Mouse (Mus musculus) intestine, embryonic 14.5 days (tissue): ENCODE data around the gene Cluap1. TPM values are rescaled to one million over a fixed set of nuclear protein-coding genes. Genes with fewer than 3 reads are reported as not detected.
"Not testable (repeated sequence)": the region's sequence is repeated elsewhere in the genome, so short reads cannot be mapped to it uniquely, and the experiment has no call there.

Experiments
- ATAC-seq: fragments of 200-750 bp; cut with Nextera tagmentation; replicated peaks from 2 replicates; pipeline ENCODE4 v1.8.0; 2017; ENCODE audit warnings: low read depth, moderate number of reproducible peaks, moderate TSS enrichment, moderate library complexity; ENCODE audit not compliant: low FRiP score, low TSS enrichment
- DNase-seq: peaks from one replicate; pipeline ENCODE4 v3.0.0-alpha.2; 2018; ENCODE audit warnings: low spot score
- H3K27ac ChIP-seq: fragments of 300-500 bp; sonication (generic); 2 replicates; pipeline ENCODE4 v1.5.1; 2014; ENCODE audit warnings: low read depth, mild to moderate bottlenecking, control low read depth
- H3K27me3 ChIP-seq: fragments of 300-500 bp; sonication (generic); replicated peaks from 2 replicates; pipeline ENCODE4 v1.6.1; 2014; ENCODE audit warnings: low read length, control low read depth; ENCODE audit not compliant: control insufficient read depth, insufficient read depth
- H3K36me3 ChIP-seq: fragments of 300-500 bp; sonication (generic); 2 replicates; pipeline ENCODE4 v1.6.1; 2014; ENCODE audit warnings: low read length, control low read depth; ENCODE audit not compliant: control insufficient read depth, insufficient read depth
- H3K4me1 ChIP-seq: fragments of 300-500 bp; sonication (generic); replicated peaks from 2 replicates; pipeline ENCODE4 v1.6.1; 2014; ENCODE audit warnings: low read length, control low read depth, mixed read lengths; ENCODE audit not compliant: control insufficient read depth, insufficient read depth
- H3K4me2 ChIP-seq: fragments of 300-500 bp; sonication (generic); 2 replicates; pipeline ENCODE4 v1.6.1; 2014; ENCODE audit warnings: low read length
- H3K4me3 ChIP-seq: fragments of 300-500 bp; sonication (generic); 2 replicates; pipeline ENCODE4 v1.5.1; 2014; ENCODE audit warnings: low read depth, low read length, control low read depth, mixed read lengths
- H3K9ac ChIP-seq: fragments of 300-500 bp; sonication (generic); 2 replicates; pipeline ENCODE4 v1.6.1; 2014; ENCODE audit warnings: mild to moderate bottlenecking, low read length
- H3K9me3 ChIP-seq: fragments of 300-500 bp; sonication (generic); 2 replicates; pipeline ENCODE4 v1.6.1; 2016; ENCODE audit warnings: low read length, control low read depth; ENCODE audit not compliant: control insufficient read depth
- WGBS: fragments of 180-500 bp; shearing (Covaris S2); extraction: QIAGEN DNeasy Blood & Tissue Kit; methylation state at CpG from one replicate; pipeline ENCODE4 v1.1.7; 2014; 5-methylcytosine and 5-hydroxymethylcytosine counted together
- polyA plus RNA-seq: library from polyadenylated mRNA; unstranded; fragments of >200 nt; fragmentation: Nextera tagmentation; extraction: Ambion mirVana; gene quantifications from 2 replicates; pipeline ENCODE4 v1.2.1, GENCODE M21; 2014

The Cluap1 gene
- polyA plus RNA-seq, 1 experiment from 2014 or later, result 21.8 TPM

DNA sequence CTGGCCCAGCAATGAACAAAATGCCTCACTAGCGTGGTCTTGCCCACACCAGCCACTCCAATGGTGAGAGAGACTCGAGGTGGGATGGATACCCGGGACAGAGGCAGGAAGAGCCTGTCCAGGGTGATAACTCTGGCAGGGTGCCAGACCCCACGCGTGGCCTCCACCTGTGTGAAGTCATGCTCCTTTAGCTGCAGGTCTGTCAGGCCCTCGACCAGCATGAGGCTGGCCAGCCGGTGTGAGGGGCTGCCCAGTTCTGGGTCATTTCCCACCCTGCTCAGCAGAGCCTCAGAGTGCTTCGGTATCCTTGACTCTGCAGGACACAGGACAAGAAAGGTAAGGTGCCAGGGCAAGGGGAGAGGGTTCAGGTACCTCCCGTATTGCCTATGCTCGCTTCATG is 56.4 kb downstream of the Cluap1 start:
- ATAC-seq, result 0 out of 2 replicates have a peak, but pooled peaks have one; percentile 58
- WGBS, result 79% methylated on average over 10 of the region's 10 CpGs
- Histone ChIP-seq H3K9me3 (no peaks in the 10 kb centered on the region), H3K9ac (no peak overlapping the region), H3K36me3 (no peaks in the 10 kb centered on the region), H3K27ac (no peak overlapping the region), H3K4me1 (no peaks in the 10 kb centered on the region), H3K4me3 (no peak overlapping the region), H3K4me2 (no peak overlapping the region), H3K27me3 (no peaks in the 10 kb centered on the region)
- no peak for DNase-seq

DNA sequence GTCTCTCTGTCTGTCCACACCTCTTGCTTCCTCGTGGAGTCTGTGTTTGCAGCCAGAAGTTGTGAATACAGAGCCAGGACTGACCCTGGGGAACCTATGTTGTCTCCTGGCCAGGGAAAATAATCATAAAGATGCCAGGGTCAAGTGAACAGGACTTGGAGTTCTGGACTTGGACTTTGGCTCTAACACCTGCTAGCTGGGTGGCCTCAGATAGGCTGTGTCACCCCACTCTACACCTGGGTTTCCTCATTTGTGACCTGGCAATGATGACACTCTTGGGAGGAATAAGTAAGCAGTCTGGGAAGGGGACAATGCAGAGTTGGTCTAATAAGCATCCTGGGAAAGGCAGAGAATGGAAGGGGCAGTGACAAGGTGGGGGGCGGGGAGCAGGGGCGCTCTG is 56.9 kb downstream of the Cluap1 start:
- no peaks in the 10 kb centered on the region for H3K9me3 ChIP-seq
- WGBS, result 80% methylated on average over 3 of the region's 3 CpGs
- H3K4me3 ChIP-seq, result no peak overlapping the region
- H3K27me3 ChIP-seq, result no peaks in the 10 kb centered on the region
- no peak overlapping the region for H3K27ac ChIP-seq
- DNase-seq (no peak), ATAC-seq (no peak)
- no peaks in the 10 kb centered on the region for H3K36me3 ChIP-seq
- H3K4me2 ChIP-seq, result no peak overlapping the region
- no peaks in the 10 kb centered on the region for H3K4me1 ChIP-seq
- no peak overlapping the region for H3K9ac ChIP-seq

DNA sequence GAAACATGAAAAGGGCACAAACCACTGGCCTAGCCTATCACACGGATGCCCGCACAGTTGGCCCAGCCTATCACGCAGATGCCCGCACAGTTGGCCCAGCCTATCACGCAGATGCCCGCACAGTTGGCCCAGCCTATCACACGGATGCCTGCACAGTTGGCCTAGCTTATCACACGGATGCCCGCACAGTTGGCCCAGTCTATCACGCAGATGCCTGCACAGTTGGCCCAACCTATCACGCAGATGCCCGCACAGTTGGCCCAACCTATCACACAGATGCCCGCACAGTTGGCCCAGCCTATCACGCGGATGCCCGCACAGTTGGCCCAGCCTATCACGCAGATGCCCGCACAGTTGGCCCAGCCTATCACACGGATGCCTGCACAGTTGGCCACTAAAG is 65.9 kb downstream of the Cluap1 start:
- peaks cover 18% of the 10 kb centered on the region for H3K36me3 ChIP-seq
- not testable (repeated sequence) for H3K9me3 ChIP-seq, H3K9ac ChIP-seq, DNase-seq, H3K4me2 ChIP-seq, H3K4me1 ChIP-seq, ATAC-seq, H3K27ac ChIP-seq, H3K27me3 ChIP-seq, H3K4me3 ChIP-seq
- 92% methylated on average over 19 of the region's 19 CpGs for WGBS

DNA sequence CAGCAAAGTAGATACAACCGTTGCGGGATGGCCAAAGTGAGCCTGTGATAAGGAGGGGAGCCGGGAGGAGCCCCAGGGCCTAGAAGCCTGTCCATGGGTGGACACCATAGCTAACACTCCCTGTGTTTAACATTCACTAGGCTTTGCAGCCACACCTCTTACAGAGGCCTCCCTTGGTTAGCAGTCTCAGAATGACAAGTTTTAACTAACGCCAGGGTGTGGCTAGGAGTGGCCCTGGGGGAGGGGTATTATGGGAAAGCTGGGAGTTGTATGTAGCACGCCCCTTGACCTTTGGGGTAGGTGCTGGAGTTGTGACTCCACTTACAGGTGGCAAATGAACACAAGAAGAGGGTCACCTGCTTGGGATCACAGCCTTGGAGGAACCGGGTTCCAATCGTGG is 67.1 kb downstream of the Cluap1 start:
- H3K9me3 ChIP-seq, result no peaks in the 10 kb centered on the region
- H3K27me3 ChIP-seq, result no peaks in the 10 kb centered on the region
- no peak overlapping the region for H3K27ac ChIP-seq
- H3K4me3 ChIP-seq, result no peak overlapping the region
- WGBS, result 82% methylated on average over 7 of the region's 7 CpGs
- no peak overlapping the region for H3K9ac ChIP-seq
- no peaks in the 10 kb centered on the region for H3K4me1 ChIP-seq
- H3K36me3 ChIP-seq, result peaks cover 30% of the 10 kb centered on the region
- ATAC-seq (peak; percentile 43; the same call in 1 of the 2 replicates), DNase-seq (no peak)
- H3K4me2 ChIP-seq, result no peak overlapping the region

DNA sequence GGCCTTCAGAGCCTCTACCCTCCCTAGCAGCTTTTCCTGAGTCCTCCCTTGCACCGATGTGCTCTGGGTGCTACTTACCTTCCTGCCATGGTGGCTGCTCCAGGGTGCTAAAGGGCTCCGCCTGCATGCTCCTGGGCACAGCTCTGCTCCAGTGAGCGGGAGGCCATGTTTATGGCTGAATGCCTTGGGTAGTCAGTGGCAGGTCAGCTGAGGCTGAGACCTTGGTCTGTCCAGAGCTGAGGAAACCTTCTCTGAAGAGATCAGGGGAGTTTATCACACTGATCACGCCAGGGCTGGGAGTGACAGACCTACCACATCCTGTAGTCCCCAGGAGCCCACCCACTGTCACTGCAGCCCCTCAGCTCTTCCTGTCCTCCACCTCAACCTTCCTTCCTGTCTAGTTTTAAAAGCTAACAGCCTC is 67.7 kb downstream of the Cluap1 start, which contains the start of gene Nlrc3:
Gene Nlrc3 (minus strand): TSS at position 382 of the 421 bp plus-strand sequence.
- DNase-seq (no peak), ATAC-seq (no peak; the same call in 1 of the 2 replicates)
- no peaks in the 10 kb centered on the region for H3K27me3 ChIP-seq
- no peak within 1 kb of the TSS for H3K9ac ChIP-seq
- no peak within 1 kb of the TSS for H3K27ac ChIP-seq
- WGBS, result 63% methylated on average over 4 of the region's 4 CpGs
- H3K36me3 ChIP-seq, result peaks cover 36% of the 10 kb centered on the region
- no peak within 1 kb of the TSS for H3K4me3 ChIP-seq
- H3K9me3 ChIP-seq, result no peaks in the 10 kb centered on the region
- no peaks in the 10 kb centered on the region for H3K4me1 ChIP-seq
- H3K4me2 ChIP-seq, result no peak within 1 kb of the TSS

DNA sequence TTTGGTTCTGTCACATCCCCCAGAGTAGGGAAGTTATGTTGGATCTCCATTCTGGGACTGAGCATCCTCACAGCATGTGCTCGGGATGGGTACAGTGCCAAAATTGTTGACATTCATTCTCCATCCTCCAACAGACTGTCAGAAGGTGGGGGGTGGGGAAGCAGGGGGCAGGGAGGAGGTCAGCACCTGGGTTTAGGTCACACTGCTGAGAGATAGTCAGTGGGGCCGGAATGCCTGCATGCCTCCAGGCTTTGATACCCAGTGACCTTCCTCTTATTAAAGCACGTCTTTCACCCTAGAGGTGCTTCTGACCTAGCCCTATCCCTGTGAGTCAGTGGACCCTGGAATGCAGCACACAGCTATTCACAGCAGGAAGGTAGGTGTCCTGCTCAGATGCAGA is 68.1 kb downstream of the Cluap1 start:
- DNase-seq, result no peak
- H3K36me3 ChIP-seq, result peaks cover 41% of the 10 kb centered on the region
- no peak overlapping the region for H3K9ac ChIP-seq
- H3K9me3 ChIP-seq, result no peaks in the 10 kb centered on the region
- no peak for ATAC-seq
- no peak overlapping the region for H3K4me3 ChIP-seq
- H3K4me2 ChIP-seq, result no peak overlapping the region
- 44% methylated on average over 3 of the region's 3 CpGs for WGBS
- H3K27ac ChIP-seq, result no peak overlapping the region
- no peaks in the 10 kb centered on the region for H3K4me1 ChIP-seq
- H3K27me3 ChIP-seq, result no peaks in the 10 kb centered on the region

DNA sequence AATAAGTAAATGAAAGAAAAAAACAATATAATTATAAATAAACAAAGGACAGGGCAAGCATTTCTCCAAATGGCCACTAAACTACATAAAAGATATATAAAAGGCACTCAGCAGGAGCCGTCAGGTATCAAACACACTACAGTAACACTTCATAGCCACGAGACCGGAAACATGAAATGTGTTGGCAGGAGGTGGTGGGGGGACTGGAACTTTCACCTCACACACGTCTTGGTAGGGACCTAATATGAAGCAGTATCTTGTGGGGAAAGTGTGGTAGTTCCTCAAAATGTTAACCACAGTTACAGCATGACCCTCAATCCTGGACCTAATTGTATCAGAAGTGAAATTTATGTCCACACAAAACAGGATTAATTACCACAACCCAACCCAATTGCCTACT is 73.6 kb downstream of the Cluap1 start:
- no peak overlapping the region for H3K4me2 ChIP-seq
- no peak for DNase-seq

DNA sequence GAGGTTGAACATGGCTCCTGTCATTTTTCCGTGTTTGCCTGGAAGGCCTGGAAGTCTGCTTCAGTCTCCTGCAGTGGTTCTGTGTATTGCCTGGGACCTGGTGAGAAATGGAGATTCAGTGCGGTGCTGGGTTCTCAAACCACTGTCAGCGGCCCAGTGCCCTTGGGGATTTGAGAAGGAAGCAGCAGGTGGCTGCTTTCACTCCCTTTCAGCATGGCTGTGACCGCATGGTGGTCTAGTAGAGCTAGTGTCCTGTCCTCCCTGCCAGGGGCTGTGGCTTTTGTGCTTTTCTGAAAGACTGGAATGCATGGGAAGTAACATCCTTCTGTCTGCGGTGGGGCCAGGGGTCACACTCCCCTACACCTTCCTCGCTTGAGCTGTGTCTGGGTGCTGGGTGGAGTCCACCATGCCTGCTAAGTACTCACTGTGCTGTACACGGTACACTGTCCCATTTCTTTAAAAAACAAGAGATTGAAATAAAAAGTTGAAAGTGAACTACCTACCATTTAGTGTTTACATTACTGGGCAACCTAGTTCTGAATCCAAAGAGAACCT is 74.6 kb downstream of the Cluap1 start:
- Histone ChIP-seq H3K36me3 (peaks cover 100% of the 10 kb centered on the region), H3K4me3 (no peak overlapping the region), H3K27ac (no peak overlapping the region), H3K9ac (no peak overlapping the region), H3K4me2 (no peak overlapping the region), H3K27me3 (no peaks in the 10 kb centered on the region), H3K9me3 (no peaks in the 10 kb centered on the region), H3K4me1 (no peaks in the 10 kb centered on the region)
- 79% methylated on average over 7 of the region's 7 CpGs for WGBS
- no peak for DNase-seq
- ATAC-seq, result no peak

More for the DNA sequence above, 73.6 kb downstream of the Cluap1 start:
- H3K4me1 ChIP-seq, result no peaks in the 10 kb centered on the region
- 89% methylated on average over 4 of the region's 4 CpGs for WGBS
- H3K9me3 ChIP-seq, result no peaks in the 10 kb centered on the region
- no peak overlapping the region for H3K4me3 ChIP-seq
- ATAC-seq, result no peak
- H3K36me3 ChIP-seq, result peaks cover 95% of the 10 kb centered on the region
- no peak overlapping the region for H3K9ac ChIP-seq
- H3K27ac ChIP-seq, result no peak overlapping the region
- H3K27me3 ChIP-seq, result no peaks in the 10 kb centered on the region

DNA sequence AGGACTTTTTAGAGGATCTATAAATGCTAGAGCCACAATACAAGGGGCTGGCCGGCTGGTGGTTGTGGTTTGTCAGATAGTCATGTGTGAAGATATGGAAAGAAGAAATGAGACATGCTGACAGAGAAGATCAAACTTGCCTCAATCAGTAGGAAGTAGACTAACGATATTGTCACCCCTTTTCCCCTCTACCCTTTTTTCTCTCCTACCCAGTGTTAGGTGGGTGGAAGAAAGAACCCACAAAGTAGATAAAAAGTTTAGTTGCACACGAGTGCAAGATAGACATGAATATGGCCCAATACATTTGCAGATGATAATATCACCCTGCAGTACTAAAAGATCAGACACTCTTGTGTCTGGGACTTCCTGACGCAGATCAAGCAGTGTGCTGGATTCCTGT is 79.8 kb downstream of the Cluap1 start:
- ATAC-seq (no peak), DNase-seq (no peak)
- H3K4me2 ChIP-seq, result no peak overlapping the region
- no peaks in the 10 kb centered on the region for H3K9me3 ChIP-seq
- H3K9ac ChIP-seq, result no peak overlapping the region
- H3K4me1 ChIP-seq, result no peaks in the 10 kb centered on the region
- 93% methylated on average over 4 of the region's 4 CpGs for WGBS
- H3K4me3 ChIP-seq, result no peak overlapping the region
- no peaks in the 10 kb centered on the region for H3K27me3 ChIP-seq
- H3K27ac ChIP-seq, result no peak overlapping the region
- H3K36me3 ChIP-seq, result peaks cover 95% of the 10 kb centered on the region
